Mouse (Mus musculus) kidney, embryonic 14.5 days (tissue): ENCODE measurements around the gene Urm1. TPM values are rescaled to one million over a fixed set of nuclear protein-coding genes. Genes with fewer than 3 reads are reported as not detected.

Experiments used
- ATAC-seq: fragments of 200-750 bp; cut with Nextera tagmentation; 2 replicates; pipeline ENCODE4 v1.8.0; 2017; ENCODE audit warnings: moderate number of reproducible peaks, mild to moderate bottlenecking, moderate TSS enrichment, moderate library complexity; ENCODE audit not compliant: low FRiP score, low TSS enrichment
- H3K27ac ChIP-seq: fragments of 300-500 bp; sonication (generic); 2 replicates; pipeline ENCODE4 v1.5.1; 2014; ENCODE audit warnings: low read depth, mild to moderate bottlenecking, low read length, moderate library complexity, mixed read lengths
- H3K27me3 ChIP-seq: fragments of 300-500 bp; sonication (generic); 2 replicates; pipeline ENCODE4 v1.6.1; 2014; ENCODE audit warnings: mild to moderate bottlenecking, low read length; ENCODE audit not compliant: control insufficient read depth, insufficient read depth
- H3K36me3 ChIP-seq: fragments of 300-500 bp; sonication (generic); 2 replicates; pipeline ENCODE4 v1.6.1; 2014; ENCODE audit warnings: low read length, mixed read lengths; ENCODE audit not compliant: control insufficient read depth, insufficient read depth
- H3K4me1 ChIP-seq: fragments of 300-500 bp; sonication (generic); 2 replicates; pipeline ENCODE4 v1.6.1; 2014; ENCODE audit warnings: low read length, mixed read lengths; ENCODE audit not compliant: control insufficient read depth, insufficient read depth
- H3K4me2 ChIP-seq: fragments of 300-500 bp; sonication (generic); replicated peaks from 2 replicates; pipeline ENCODE4 v1.6.1; 2014; ENCODE audit warnings: low read depth, mild to moderate bottlenecking, low read length
- H3K4me3 ChIP-seq: fragments of 300-500 bp; sonication (generic); 2 replicates; pipeline ENCODE4 v1.5.1; 2014; ENCODE audit warnings: mild to moderate bottlenecking, low read length
- H3K9ac ChIP-seq: fragments of 300-500 bp; sonication (generic); 2 replicates; pipeline ENCODE4 v1.6.1; 2014; ENCODE audit warnings: low read depth, mild to moderate bottlenecking, low read length, moderate library complexity
- H3K9me3 ChIP-seq: fragments of 300-500 bp; sonication (generic); 2 replicates; pipeline ENCODE4 v1.6.1; 2016; ENCODE audit warnings: low read length; ENCODE audit not compliant: control insufficient read depth
- WGBS: fragments of 180-500 bp; shearing (Covaris S2); extraction: QIAGEN DNeasy Blood & Tissue Kit; methylation state at CpG from one replicate; pipeline ENCODE4 v1.1.7; 2014; 5-methylcytosine and 5-hydroxymethylcytosine counted together
- polyA plus RNA-seq: library from polyadenylated mRNA; unstranded; fragments of >200 nt; fragmentation: Nextera tagmentation; extraction: Ambion mirVana; gene quantifications from 2 replicates; pipeline ENCODE4 v1.2.1, GENCODE M21; 2014

Urm1 gene
- polyA plus RNA-seq, 1 experiment from 2014 or later = 29.2 TPM

DNA sequence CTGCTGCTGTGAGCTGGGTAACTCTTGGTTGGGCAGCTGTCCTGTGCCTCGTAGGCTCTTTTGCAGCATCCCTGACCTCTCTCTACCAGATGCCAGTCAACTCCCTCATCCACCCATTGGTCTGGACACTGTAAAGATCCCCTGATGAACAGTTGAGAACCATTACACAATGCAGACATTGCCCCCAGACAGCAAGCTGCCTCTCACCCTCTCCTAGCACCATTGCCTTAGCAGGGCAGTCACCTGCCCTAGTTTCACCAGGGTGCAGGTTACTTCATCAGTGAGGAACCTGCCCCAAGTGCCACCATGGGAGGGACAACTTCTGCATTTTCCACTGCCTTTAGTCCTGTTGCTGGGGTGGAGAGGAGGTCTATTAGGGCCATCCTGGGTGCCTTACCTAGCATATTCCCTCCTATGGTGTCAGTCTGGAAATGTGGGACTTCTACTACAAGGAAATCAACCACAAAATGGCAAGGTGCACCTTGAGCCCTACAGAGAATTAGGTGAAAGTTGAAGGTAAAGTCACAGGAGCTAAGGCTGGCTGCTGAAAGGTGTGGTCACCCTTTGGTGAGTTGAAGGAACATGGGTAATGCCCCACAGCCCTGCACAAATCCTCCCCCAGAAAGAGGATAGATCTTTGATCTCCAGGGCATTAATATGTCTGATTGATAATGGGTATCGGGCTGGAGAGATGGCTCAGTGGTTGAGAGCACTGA is 26.9 kb upstream of the Urm1 start:
- H3K4me3 ChIP-seq = no peak overlapping the region
- H3K9me3 ChIP-seq = no peaks in the 10 kb centered on the region
- no peak overlapping the region for H3K27ac ChIP-seq
- no peak overlapping the region for H3K4me2 ChIP-seq
- no peak for ATAC-seq
- WGBS = 92% methylated on average over 2 of the region's 2 CpGs
- no peaks in the 10 kb centered on the region for H3K4me1 ChIP-seq
- H3K9ac ChIP-seq = no peak overlapping the region
- H3K36me3 ChIP-seq = peaks cover 42% of the 10 kb centered on the region
- no peaks in the 10 kb centered on the region for H3K27me3 ChIP-seq

DNA sequence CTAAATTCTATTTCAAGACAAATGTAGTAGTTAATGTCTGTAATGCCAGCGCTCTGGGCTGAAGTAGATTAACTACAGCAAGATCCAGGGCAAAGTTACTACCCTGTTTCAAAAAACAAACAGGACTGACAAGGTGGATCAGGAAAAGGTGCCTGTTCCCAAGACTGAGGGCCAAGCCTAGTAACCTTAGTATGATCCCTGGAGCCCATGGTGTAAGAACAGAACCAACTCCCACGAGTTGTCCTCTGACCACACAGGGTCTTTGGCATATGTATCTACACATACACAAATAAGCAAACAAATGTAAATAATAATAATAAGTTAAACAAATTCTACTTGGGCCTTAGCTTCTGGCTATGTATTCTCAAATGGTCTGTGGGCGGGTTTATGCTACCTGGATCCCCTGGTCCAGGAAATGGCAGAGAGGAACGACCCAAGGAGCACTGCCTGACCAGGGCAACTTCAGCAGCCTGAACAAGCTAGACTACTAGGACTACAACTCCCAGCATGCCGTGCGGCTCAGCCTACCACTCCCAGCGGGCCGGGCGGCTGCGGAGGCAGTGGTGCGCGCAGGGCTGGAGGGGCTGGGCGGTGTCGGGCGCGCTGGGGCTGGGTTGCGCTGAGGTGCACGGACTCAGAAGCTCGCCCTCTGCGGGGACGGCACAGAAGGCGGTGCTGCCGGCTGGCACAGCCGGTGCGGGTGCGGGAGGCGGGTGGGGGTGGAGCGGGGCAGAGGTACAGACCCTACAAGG is 17.6 kb upstream of the Urm1 start, which contains the start of gene Slc27a4:
Gene Slc27a4 (plus strand): TSS at position 560 of the 752 bp plus-strand sequence.
- 5% methylated on average over 26 of the region's 28 CpGs for WGBS
- ATAC-seq = peak; percentile 97
- peak within 1 kb of the TSS; percentile 73; the same call in 1 of the 2 replicates for H3K27ac ChIP-seq

DNA sequence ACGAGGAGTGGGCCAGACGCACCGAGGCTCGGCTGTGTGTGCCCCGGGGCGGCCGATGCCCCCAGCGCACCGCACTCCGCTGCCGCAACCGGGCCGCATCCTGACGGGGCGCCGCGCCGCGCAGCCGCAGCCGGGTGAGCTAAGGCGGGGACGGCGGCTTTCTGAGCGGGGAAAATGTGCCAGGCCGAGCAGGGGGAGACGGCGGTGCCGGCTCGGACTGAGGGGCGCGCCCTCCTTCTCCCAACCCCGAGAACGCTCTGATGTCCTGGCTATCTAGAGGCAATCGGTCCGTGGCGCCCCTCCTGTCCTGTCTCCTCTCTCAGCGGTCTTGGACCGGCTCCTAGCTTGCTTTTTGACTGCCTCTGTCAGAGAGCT is 17.1 kb upstream of the Urm1 start:
- WGBS = under 1% methylated on average over 33 of the region's 39 CpGs
- Histone ChIP-seq H3K27me3 (no peaks in the 10 kb centered on the region), H3K27ac (peak overlapping the region; percentile 73; the same call in 1 of the 2 replicates), H3K9me3 (no peaks in the 10 kb centered on the region), H3K4me2 (peak overlapping the region; percentile 58), H3K9ac (peak overlapping the region; percentile 84), H3K4me3 (peak overlapping the region; percentile 87), H3K36me3 (peaks cover 34% of the 10 kb centered on the region), H3K4me1 (peaks cover 7% of the 10 kb centered on the region)
- ATAC-seq = no peak

More for the DNA sequence above, 17.6 kb upstream of the Urm1 start, which contains the start of gene Slc27a4:
- peaks cover 28% of the 10 kb centered on the region for H3K36me3 ChIP-seq
- peak within 1 kb of the TSS; percentile 58 for H3K4me2 ChIP-seq
- no peaks in the 10 kb centered on the region for H3K27me3 ChIP-seq
- peak within 1 kb of the TSS; percentile 84 for H3K9ac ChIP-seq
- peak within 1 kb of the TSS; percentile 87 for H3K4me3 ChIP-seq
- peaks cover 7% of the 10 kb centered on the region for H3K4me1 ChIP-seq
- H3K9me3 ChIP-seq = no peaks in the 10 kb centered on the region

DNA sequence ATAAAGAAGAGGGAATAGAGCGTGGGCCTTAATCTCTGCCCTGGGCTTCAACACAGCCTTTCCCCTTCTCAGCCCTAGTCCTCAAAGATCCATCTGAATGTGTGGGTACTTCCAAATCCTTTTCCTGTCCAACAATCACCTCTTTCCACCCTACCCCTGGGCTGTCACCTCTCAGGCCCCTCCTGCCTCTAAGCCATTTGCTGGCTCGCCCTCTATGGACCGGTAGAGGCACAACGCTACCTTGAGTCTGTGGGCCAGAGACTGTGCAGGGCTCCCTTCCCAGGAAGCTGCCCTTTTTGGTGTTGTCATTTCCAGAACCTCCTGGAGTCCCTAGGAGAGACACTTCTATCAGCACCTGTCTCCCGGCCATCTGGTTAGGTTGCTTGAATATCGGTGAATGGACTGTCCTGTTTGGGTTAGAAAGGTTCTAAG is 16.5 kb upstream of the Urm1 start:
- 24% methylated on average over 6 of the region's 6 CpGs for WGBS
- H3K9ac ChIP-seq = peak overlapping the region; percentile 84
- no peaks in the 10 kb centered on the region for H3K27me3 ChIP-seq
- H3K27ac ChIP-seq = no peak overlapping the region
- peaks cover 7% of the 10 kb centered on the region for H3K4me1 ChIP-seq
- H3K36me3 ChIP-seq = peaks cover 38% of the 10 kb centered on the region
- no peak for ATAC-seq
- no peaks in the 10 kb centered on the region for H3K9me3 ChIP-seq
- H3K4me3 ChIP-seq = peak overlapping the region; percentile 87
- H3K4me2 ChIP-seq = peak overlapping the region; percentile 58

DNA sequence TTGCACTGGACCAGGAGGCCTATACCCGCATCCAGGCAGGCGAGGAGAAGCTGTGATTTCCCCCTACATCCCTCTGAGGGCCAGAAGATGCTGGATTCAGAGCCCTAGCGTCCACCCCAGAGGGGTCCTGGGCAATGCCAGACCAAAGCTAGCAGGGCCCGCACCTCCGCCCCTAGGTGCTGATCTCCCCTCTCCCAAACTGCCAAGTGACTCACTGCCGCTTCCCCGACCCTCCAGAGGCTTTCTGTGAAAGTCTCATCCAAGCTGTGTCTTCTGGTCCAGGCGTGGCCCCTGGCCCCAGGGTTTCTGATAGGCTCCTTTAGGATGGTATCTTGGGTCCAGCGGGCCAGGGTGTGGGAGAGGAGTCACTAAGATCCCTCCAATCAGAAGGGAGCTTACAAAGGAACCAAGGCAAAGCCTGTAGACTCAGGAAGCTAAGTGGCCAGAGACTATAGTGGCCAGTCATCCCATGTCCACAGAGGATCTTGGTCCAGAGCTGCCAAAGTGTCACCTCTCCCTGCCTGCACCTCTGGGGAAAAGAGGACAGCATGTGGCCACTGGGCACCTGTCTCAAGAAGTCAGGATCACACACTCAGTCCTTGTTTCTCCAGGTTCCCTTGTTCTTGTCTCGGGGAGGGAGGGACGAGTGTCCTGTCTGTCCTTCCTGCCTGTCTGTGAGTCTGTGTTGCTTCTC is 4.0 kb upstream of the Urm1 start:
- ATAC-seq = no peak
- peaks cover 28% of the 10 kb centered on the region for H3K4me1 ChIP-seq
- no peak overlapping the region for H3K9ac ChIP-seq
- H3K4me3 ChIP-seq = no peak overlapping the region
- 74% methylated on average over 11 of the region's 11 CpGs for WGBS
- no peak overlapping the region for H3K4me2 ChIP-seq
- peak overlapping the region; percentile 42; the same call in 1 of the 2 replicates for H3K27ac ChIP-seq
- no peaks in the 10 kb centered on the region for H3K9me3 ChIP-seq
- H3K36me3 ChIP-seq = peaks cover 46% of the 10 kb centered on the region
- no peaks in the 10 kb centered on the region for H3K27me3 ChIP-seq

DNA sequence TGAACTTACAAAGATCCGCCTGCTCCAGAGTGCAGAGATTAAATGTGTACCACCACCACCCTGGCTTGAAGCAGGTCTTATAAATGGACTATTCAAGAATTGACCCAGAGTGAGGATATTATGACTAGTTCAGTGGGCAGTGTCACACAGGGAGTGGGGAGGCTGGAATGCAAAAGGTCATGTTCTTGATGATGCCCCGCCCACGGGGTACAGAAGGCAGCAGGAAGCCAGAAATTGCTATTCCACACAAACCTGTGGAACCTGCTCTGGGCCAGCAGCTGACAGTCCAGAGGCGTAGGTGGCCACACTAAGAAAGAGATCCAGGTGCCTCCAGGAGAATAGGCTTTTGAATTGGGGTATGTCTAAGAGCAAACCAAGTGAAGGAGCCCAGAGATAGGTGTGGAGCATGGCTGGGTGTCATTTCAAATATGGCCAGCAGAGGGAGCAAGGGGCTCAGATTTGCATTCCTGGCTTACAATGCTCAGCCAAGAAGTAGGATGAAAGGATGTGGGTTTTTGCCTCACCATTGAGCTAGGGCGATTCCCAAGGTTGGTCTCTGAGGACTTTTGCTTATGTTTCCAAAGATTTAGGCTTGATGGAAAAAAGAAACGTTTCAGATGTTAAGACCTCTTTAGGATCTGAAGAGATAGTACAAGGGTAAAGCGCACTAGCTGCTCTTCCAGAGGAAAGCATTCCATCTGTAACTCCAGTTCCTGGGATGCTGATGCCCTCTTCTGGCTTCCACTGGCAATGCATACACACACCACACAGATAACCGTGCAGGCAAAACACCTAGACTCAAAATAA is 2.2 kb upstream of the Urm1 start:
- 33% methylated on average over 8 of the region's 8 CpGs for WGBS
- peaks cover 31% of the 10 kb centered on the region for H3K4me1 ChIP-seq
- no peaks in the 10 kb centered on the region for H3K9me3 ChIP-seq
- H3K4me2 ChIP-seq = no peak overlapping the region; the same call in 1 of the 2 replicates
- peaks cover 28% of the 10 kb centered on the region for H3K36me3 ChIP-seq
- H3K27ac ChIP-seq = 0 out of 2 replicates have a peak overlapping the region, but pooled peaks have one; percentile 37
- no peak overlapping the region for H3K9ac ChIP-seq
- peak; percentile 32; the same call in 1 of the 2 replicates for ATAC-seq
- no peaks in the 10 kb centered on the region for H3K27me3 ChIP-seq
- no peak overlapping the region for H3K4me3 ChIP-seq

DNA sequence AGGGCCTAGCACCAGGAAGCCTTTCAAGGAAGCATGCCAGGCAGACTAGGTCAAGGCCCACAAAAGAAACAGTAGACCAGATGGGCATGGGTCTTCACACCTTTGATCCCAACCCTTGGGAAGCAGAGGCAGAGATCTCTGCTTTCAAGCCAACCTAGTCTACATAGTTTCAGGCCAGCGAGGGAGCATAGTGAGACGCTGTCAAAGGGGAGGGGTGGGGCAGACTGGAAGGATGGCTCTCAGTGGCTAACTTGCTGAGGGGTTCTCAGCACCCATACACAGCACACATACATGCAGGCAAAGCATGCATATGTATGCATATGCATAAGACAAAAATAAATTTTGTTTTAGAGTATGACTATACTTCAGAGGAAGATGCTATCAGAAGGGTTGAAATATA is 512 bp upstream of the Urm1 start:
- Histone ChIP-seq H3K9ac (no peak overlapping the region; the same call in 1 of the 2 replicates), H3K27ac (peak overlapping the region; percentile 98), H3K36me3 (peaks cover 11% of the 10 kb centered on the region; the same call in 1 of the 2 replicates), H3K4me3 (peak overlapping the region; percentile 33; the same call in 1 of the 2 replicates), H3K4me2 (peak overlapping the region; percentile 46), H3K9me3 (no peaks in the 10 kb centered on the region), H3K4me1 (peaks cover 31% of the 10 kb centered on the region), H3K27me3 (no peaks in the 10 kb centered on the region)
- 3% methylated on average over 2 of the region's 2 CpGs for WGBS
- ATAC-seq = no peak

DNA sequence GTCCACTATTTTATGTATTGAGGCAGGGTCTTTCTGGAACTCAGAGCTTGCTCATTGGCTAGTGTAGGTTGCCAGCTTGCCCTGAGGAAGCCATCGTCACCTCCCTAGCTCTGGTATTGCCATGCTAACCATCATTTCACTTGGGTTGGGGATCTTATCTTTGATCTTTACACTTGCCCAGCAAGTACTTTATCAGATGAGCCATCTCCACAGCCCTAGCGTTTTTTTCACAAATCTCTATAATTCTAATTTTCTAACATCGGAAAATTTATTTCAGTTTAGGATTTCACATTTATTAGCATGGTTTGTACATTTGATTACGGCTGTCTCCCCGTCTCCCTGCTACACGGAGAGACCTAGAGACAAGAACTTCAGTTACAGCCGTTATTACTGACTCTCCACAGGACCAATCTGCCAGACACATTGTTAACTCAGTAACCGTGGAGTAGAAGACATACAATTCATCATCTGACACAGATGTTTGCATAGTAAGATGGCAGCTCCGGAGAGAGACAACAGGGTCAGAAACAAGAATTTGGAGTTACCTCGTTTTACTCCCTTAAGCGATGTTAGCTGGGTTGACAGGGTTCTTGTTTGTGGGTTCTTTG is 6.5 kb downstream of the Urm1 start:
- H3K36me3 ChIP-seq = 0 out of 2 replicates have a peak, but pooled peaks cover 2% of the 10 kb centered on the region
- no peaks in the 10 kb centered on the region for H3K9me3 ChIP-seq
- H3K27me3 ChIP-seq = no peaks in the 10 kb centered on the region
- H3K4me1 ChIP-seq = peaks cover 14% of the 10 kb centered on the region; the same call in 1 of the 2 replicates
- 9% methylated on average over 11 of the region's 11 CpGs for WGBS
- H3K27ac ChIP-seq = peak overlapping the region; percentile 84
- H3K4me2 ChIP-seq = peak overlapping the region; percentile 72
- 0 out of 2 replicates have a peak, but pooled peaks have one; percentile 8 for ATAC-seq
- H3K4me3 ChIP-seq = peak overlapping the region; percentile 97
- H3K9ac ChIP-seq = peak overlapping the region; percentile 64
